Mouse (Mus musculus) frontal cortex, postnatal 10 days (tissue): ENCODE measurements at regions not wholly inside any gene's neighbourhood (a gene's known extent, or its start where the extent isn't known, plus 50 kb on each side); places are given as distances from the start of the nearest gene placed in this dataset.

Experiments used
- DNase-seq, 2 experiments: peaks; one replicate each; pipeline ENCODE4 v3.0.0; 2022; ENCODE audit warnings: low spot score in 2 of 2, mixed read lengths in 1 of 2

DNA sequence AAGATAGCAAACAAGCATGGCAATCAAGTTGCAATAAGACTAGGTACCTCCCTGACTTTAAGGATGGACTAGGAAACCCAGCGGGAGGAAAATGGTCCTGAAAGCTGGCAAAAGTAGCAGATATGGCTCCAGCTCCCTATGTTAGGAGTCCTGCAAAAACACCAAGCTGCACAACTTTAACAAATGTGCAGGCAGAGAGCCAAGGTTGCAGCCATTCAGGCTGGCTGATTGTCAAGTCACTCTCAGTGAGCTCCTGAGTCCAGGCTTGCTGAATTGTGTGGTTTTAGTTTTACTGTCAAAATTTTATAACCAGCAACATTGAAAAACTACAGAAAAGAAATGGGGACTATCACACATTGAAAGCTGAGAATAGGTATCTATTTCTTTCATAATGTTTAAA lies 1122.8 kb upstream of the Slc10a2 start:
- DNase-seq, result no peak

DNA sequence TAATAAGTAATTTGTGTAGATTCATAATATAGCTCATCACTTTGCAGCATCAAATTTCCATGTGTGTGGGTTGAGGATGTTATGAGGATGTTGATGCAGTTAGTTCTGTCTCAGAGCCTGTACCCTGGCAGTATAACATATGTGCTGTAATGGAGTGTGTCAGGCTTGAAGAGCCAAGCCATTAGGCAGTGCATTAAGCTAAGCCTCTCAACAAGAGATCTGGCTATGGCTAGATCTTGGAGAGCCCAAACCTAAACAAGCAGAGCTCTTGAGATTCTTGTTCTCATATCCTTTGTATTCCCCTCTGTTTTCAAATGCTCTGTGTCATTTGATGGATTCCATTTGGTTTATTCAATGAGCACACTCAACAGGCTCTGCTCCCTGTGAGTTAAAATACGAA lies 1120.0 kb upstream of the Slc10a2 start:
- no peak for DNase-seq

DNA sequence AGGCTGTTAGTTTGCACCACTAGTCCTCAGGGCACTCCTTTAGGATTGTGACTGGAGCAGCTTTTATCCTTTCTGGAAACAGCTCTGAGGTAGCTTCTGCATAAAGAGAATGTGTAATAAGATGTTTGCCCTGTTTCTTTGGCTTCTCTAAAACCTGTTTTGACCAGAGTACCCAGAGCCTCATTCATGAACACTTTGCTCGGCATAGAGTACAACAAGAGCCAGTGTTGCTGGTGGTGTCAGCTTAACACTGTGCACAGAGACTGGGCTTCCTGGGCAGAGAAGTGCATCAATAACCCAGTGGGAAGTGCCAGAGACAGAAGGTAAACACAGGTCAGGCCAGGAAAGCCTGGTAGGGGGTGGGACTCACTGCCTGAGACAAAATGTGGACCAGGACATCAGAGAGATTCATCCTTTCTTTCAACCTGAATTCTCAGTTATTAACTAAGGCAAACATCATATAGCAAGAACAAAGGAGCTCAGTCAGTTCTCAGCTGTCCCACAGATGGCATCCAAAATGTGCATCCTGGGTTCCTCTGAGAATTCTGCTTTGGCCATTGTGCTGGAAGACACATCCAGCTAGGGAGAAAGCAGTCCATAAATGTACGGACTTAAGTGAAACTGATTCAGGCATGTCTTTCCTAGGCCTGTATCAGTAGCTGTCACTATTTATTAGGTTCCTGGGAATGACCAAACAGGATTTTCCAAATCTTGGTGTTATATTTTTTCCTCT lies 1102.6 kb upstream of the Slc10a2 start:
- DNase-seq, result no peak

DNA sequence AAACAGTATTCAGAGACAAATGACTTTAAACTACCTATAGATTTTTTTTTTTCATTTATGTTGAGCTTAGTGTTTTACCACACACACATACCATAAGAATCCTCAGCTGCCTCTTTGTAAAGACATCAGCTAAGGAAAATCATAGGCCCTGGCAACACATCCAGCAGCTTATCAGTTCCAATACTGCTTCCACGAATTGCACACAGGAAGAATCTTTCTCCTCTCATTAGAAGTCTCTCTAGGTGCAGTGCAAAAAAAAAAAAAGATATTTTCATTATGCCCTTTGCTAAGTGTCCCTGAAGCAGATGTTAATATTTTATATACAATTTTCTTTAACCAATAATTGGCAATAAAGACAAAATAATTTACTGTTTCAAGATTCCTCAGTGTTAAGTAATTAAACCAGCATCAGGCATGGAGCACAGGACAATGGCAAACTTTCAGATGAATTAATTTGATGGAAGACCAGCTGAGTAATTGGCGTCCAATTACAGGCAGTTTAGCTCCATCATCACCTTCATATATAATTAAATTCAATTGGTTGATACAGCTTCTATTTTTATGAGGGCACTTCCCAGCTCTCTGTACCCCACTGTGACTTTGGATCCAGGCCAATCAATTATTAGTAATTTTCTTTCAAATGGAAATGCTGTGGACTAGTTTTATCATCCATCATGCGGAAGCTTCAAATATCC lies 1099.0 kb upstream of the Slc10a2 start:
- DNase-seq, result no peak

DNA sequence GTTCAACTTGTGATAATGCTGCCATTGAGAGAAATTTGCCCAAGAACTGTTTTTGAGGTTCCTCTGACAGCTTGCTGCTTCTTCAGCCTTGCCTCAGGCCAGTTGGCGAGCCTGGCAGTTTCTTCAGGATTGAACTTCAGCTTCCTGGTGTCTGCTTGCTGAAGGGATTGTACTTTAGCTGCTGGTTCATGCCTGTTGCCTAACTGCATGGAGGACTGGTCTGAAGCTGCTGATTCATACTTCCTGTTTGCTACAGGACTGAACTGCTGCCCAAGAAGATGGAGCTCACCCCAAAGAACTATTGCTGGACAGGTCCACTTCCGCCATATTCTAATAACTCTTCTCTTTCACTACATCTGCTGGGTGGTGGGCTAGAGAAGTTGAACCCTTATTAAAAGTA lies 1086.3 kb upstream of the Slc10a2 start:
- no peak for DNase-seq

DNA sequence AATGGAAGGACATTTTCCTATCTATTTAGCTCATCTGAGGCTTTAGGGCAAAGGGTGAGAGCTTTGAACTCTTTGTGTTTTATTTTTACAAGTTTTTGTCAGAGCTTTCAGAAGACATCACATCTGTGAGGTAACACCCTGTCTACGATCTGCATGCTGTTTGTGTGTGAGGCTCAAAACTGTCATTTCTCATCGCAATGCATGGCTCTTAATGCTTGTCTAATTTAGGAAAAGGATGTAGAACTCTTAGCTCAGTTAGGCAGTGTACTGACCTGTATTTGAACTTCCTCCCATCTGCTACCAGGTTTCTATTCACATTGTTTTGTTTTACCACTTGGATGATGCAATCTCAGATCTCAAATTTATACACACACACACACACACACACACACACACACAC lies 1083.3 kb upstream of the Slc10a2 start:
- no peak for DNase-seq

DNA sequence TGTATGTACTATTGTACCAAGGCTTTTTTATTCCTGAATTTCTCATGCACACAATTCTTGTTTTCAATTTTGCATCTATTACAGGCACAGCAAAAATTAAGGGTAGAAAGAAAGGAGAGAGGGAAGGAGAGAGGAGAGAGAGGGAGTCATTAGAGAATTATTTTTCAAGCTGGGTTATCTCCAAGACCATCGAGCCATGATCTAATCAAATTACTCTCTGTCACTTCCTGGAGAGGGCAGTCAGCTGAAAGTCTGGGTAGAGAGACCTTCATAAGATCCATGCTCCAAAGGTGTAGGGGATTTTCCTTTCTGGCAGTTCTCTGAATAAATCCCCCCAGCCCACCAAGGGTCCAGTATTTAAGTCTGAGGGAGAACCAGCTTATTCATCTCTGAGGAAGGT lies 1081.4 kb upstream of the Slc10a2 start:
- no peak for DNase-seq

DNA sequence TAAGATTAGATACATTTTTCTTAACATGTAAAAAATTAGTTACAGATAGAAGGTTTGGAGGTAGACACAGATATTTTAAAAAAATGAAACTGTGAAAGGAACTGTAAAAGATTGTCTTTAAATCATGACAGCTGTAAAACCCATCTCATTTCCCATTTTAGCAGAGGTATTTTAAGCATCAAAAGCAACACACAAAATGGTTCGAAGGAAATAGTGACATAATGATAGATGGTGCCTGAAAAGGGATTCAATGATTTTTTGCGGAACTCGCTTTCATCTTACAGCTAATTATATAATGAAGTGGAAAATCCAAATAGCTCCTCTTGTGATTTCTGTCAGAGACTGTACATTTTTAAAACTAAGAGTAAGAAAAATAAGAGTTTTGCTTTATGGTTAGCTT lies 1074.5 kb upstream of the Slc10a2 start:
- no peak for DNase-seq

DNA sequence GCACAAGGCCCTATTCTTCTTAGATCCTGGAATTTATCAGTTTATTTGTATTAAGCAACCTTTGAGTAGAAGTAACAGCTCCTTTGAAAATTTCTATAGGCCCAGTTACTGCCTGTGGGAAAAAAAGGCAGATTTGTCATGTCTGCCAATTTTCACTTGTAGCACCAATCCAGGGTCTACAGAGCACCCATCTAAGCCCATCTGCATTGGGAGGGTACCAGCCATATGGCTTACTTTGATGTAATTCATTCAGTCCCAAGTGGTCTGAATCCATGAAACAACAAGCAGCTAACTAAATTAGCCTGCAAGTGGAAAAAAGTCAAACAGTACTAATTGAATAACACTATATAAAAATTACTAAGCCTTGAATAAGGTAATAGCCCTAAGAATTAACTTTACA lies 1061.3 kb upstream of the Slc10a2 start:
- no peak for DNase-seq

DNA sequence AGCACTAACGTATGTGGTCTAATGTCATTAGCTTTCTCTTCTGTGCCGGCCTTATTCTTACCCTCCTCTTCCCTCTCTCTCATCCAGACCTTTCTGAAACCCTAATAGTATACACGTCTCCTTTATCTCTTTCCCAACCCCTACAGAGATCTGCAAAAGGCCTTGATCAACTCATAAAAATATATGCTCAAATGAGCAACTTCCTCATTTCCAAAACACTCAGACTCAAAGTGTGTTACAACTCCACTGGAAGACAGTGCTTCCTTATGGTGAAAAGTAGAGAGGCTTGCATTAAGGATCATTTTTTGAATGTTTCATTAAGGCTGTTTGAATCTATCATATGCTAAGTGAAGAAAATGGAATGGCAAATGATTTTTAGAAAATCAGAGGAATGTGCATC lies 1060.1 kb upstream of the Slc10a2 start:
- DNase-seq, result no peak

DNA sequence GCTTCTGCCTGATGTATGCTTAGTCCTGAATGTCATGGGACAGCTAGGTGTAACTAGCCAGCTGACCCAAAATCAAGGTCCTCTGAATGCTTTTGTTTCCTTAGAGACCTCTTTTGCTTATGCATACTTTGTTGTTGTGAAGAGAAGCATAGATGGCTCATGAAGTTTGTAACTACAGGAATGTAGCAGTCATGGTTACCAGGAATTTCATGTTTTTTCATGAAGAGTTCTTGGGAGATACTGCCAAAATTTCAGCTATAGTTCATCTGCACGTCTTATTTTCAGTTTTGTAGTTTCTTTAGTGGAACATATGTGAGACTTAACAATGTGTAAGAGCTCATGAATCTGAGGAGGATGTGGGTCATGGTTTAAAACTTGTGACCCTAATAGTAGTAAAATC lies 1059.6 kb upstream of the Slc10a2 start:
- no peak for DNase-seq

DNA sequence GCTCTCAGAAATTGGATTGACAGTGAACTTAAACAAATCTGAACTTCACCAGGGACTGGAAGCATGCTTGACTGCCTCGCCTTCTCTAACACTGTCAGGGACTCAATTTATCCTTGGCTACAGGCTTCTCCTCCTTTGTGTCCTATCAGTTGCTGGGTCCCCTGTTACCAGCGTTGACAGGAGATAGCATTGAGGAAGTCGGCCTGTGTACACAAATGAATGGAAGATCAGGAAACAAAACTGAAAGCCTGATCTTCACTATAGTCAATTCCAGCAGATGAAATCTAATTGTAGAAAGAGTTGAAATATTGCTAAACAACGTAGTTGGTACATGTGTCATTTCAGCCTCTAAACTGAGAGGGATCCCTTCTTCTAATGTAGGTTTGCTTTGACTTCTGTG lies 1039.4 kb upstream of the Slc10a2 start:
- no peak for DNase-seq

DNA sequence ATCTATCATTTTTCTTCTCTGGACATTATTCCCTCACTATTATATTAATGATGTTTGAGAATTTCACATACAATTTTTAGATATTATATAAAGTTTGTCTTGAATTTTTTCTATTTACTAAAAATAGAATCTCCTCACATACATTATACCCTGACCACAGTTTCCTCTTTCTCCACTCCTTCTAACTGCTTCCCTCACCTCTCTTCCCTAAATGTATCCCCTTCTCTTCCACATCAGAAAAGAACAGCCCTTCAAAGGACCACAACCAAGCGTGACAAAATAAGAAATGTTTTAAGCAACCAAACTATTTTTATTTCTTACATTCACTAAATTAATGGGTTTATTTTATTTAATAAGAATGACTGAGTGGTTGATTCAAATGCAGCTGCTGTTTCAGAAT lies 1034.9 kb upstream of the Slc10a2 start:
- DNase-seq, result no peak

DNA sequence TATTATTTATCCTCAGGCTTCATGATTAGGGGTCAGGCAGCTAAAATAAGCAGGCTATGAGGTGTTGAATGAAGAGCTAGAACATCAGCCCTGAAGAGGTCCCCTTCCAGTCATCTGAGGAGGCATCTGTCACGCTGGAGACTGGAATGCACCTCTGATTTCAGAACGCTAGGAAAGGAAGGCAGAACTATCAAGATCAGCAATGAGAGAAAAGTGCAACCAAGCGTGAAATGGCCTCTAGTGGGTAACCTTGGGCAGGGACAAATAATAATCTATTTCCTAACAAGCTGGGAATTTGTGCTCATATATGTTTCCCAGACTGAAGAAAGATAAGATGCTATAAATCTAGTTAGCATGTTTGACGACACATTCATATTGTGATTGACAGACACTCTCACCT lies 1034.0 kb upstream of the Slc10a2 start:
- no peak for DNase-seq

DNA sequence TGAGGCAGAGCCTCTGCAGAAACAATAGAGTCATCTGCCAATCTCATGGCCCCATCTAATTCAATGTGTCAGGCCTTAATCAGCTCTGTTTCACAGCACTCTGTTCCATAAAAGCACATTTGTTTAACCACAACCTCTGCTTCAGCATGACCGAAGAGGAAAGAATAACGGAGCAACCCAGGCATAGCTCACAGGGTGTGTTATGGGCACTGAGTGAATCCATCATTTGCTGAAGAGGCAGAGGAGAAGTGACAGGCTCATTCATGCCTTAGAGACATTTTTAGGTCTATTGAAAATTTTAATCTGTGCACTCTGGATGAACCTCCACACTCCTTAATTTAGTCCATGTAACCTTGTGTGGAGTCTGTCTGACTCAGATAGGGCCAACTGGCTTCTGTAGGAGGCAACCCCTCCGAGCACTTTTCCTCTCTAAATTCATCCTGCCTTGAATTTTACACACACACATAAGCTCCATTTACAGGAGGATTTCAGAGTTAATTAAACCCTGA lies 1027.1 kb upstream of the Slc10a2 start:
- no peak for DNase-seq

DNA sequence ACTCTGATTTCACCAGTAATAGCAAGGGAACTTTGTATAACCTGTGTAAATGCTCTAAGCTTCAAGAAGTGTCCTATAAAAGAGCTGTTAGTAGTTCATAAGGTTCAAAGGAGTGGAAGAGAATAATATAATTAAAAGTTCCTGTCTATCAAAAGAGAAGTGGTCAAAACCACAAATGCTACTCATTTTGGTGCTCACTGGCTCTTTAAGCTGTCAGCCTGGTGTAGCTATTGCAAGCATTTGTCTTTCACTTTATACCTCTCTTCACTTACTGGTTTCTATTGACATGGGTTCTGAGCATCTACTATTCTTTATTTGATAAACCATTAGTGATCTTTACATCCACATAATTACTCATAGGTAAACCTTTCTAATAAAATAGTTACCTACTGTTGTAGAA lies 1020.1 kb upstream of the Slc10a2 start:
- DNase-seq, result no peak

DNA sequence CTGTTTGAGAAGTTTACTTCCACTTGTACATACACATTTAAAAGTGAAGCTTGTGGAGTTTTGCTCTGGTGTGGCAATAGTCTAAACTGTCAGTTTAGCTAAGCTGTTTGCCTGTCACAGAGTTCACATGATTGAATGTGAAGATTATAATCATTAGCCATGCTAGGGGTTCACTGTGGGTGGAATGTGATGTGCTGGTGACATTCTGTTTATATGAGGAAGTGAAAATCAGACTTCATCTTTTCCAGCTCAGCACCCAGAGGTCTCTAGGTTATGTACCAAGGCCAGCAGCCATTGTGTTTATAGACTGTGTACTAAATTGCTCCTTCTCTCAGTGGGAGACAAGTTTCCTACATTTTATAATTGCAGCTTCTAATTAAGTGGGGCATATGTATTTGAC lies 1014.4 kb upstream of the Slc10a2 start:
- no peak for DNase-seq

DNA sequence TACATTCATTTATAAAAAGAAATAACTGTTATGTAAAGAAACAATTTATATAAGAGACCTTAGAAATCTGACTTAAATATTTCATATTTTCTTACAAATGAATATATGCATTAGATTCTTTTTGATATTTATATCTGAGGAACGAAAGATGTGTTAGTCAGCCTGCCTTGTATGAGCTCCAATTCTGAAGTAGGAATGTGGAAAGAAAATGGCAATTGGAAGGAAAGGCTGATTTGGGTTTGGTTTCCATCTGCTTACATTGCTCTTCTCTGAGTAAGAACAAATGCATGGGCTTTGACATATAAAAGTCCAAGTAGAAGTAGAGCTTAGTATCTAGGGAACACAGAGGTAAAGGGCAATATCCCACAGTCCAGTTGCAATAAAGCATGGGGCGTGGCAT lies 1006.2 kb upstream of the Slc10a2 start:
- DNase-seq, result no peak

DNA sequence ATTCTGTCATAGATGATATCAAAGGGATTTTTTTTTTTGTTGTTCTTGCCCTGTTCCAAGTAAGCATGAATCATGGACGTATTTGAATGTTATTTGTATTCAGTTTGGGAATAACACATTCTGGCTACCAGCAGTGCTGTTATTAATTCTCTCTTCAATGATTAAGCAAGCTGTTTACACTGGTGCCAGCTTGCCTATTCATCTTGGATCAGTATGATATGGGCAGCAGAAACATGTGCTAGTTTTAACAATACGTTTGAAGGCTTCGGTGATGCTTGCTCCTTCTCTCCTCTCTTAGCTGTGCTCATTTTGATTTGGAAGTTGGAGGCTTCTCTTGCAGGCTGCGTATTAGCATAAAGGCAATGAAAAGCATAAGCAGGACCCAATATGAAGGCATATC lies 984.9 kb upstream of the Slc10a2 start:
- no peak for DNase-seq

DNA sequence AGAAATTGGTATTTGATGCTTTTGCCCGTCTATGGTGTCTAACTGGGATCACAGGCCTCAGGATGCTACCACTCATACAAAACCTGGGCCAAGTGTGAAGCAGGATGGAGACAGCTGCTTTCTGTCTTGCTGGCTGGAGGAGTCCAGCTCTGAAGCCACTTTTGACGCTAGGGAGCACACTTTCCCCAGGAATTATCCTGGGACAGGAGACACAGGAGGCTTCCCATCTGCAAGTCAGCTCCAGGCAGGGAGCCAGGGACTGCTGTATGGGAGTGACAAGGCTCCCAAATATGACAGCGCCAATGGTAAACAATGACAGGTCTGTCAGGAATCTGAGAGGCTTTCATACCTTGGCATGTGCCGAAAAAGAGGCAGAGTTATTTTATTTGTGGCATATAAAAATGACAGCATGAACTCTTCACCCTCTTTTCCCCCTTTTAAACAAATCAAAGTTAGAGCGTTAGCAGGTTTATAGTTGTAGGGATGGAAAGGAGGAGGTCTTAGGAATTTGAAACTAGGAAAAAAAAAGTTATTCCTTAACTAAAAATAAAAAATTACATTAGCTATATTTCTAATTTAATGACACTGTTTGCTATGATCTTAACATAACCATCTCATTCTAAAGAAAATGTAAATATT lies 938.9 kb upstream of the Slc10a2 start:
- DNase-seq, result peak; percentile 26 to 50

DNA sequence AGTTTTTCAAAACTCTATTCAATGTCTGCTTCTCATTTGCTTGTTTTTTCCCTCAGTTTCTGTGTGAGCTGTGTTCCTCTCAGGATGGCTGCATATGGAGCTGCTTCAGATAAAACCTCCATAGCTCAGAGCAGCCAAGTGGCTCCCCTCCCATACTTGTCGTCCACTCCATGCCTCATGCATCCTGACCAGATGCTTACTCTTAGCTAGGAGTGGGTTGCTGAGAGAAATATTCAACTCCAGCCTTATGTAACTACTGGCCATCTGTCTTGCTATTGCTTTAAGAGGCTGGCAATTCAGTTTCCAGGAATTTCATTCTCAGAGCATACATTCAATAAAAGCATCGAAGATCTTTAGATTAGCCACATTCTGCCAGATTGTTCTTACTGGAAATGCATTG lies 907.1 kb upstream of the Slc10a2 start:
- peak; percentile 9 to 28 for DNase-seq

DNA sequence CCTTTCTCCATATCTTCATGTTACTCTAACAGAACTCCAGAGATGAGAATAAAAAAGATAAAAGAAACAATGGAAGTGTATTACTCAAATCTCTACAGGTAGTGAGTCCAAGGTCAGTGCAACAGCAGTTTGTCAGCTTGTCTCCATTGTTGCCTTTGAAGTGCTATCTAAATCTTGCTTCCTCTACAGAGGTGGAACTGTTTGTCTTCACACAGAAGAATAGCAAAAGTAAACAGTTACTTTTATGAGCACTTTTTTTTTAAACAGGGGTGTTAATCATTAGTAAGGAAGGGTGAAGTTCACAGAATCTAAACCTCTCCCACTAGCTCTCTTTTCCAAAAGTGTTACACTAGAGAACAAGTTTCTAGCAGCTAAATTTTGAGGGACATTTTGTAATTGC lies 906.0 kb upstream of the Slc10a2 start:
- DNase-seq, result no peak

DNA sequence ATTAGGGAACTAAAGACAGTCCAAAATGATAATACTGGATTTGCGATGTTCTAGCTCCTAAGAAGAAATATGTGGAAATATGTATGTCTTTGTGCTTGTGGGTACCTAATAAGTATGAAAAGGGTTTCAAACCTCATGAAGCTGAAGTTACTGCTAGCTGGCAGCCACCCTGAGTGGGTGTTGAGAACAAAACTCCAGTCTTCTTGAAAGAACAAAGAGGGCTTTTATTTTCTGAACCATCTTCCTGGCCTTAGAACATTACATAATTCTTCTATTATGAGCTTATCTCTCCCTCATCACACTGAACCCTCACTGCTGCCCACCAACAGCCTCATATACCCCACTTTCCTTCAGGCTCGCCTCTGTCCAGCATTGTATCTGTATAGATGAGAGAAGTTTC lies 905.6 kb upstream of the Slc10a2 start:
- no peak for DNase-seq
